Mouse (Mus musculus) stomach, embryonic 15.5 days (tissue): Measurements from ENCODE around the gene 2200002D01Rik. TPM values are rescaled to one million over a fixed set of nuclear protein-coding genes. Genes with fewer than 3 reads are reported as not detected.

ENCODE experiments used
- ATAC-seq: fragments of 200-750 bp; cut with Nextera tagmentation; 2 replicates; pipeline ENCODE4 v1.8.0; 2017; ENCODE audit warnings: low read depth, moderate number of reproducible peaks, moderate TSS enrichment; ENCODE audit not compliant: insufficient read depth, low FRiP score
- H3K27ac ChIP-seq: fragments of 300-500 bp; sonication (generic); 2 replicates; pipeline ENCODE4 v1.5.1; 2015; ENCODE audit warnings: mild to moderate bottlenecking, inconsistent platforms
- H3K27me3 ChIP-seq: fragments of 300-500 bp; sonication (generic); replicated peaks from 2 replicates; pipeline ENCODE4 v1.6.1; 2015; ENCODE audit warnings: inconsistent platforms
- H3K36me3 ChIP-seq: fragments of 300-500 bp; sonication (generic); 2 replicates; pipeline ENCODE4 v1.6.1; 2015; ENCODE audit warnings: inconsistent platforms
- H3K4me1 ChIP-seq: fragments of 300-500 bp; sonication (generic); 2 replicates; pipeline ENCODE4 v1.6.1; 2015; ENCODE audit warnings: inconsistent platforms
- H3K4me2 ChIP-seq: fragments of 300-500 bp; sonication (generic); 2 replicates; pipeline ENCODE4 v1.6.1; 2015; ENCODE audit warnings: mild to moderate bottlenecking, inconsistent platforms
- H3K4me3 ChIP-seq: fragments of 300-500 bp; sonication (generic); replicated peaks from 2 replicates; pipeline ENCODE4 v1.5.1; 2015; ENCODE audit warnings: inconsistent platforms
- H3K9ac ChIP-seq: fragments of 300-500 bp; sonication (generic); 2 replicates; pipeline ENCODE4 v1.6.1; 2015; ENCODE audit warnings: inconsistent platforms
- H3K9me3 ChIP-seq: fragments of 300-500 bp; sonication (generic); 2 replicates; pipeline ENCODE4 v1.6.1; 2016; ENCODE audit warnings: inconsistent platforms
- WGBS: fragments of 180-500 bp; shearing (Covaris S2); methylation state at CpG from one replicate; pipeline ENCODE4 v1.1.7; 2015; 5-methylcytosine and 5-hydroxymethylcytosine counted together
- polyA plus RNA-seq: library from polyadenylated mRNA; unstranded; fragments of >200 nt; fragmentation: Nextera tagmentation; extraction: Ambion mirVana; gene quantifications from 2 replicates; pipeline ENCODE4 v1.2.1, GENCODE M21; 2015

2200002D01Rik gene
- polyA plus RNA-seq, 1 experiment from 2014 or later, result 70.6 TPM

GRCm38 (mm10) chr7:29288942-29289638, 40.8 kb upstream of the 2200002D01Rik start, which contains the start of gene Ppp1r14a:
Ppp1r14a (plus strand) TSS chr7:29289308.
- WGBS, result under 1% methylated on average over 59 of the region's 59 CpGs

GRCm38 (mm10) chr7:29288079-29288478, 39.8 kb upstream of the 2200002D01Rik start:
- Histone ChIP-seq H3K4me2 (no peak overlapping the region), H3K9me3 (no peaks in the 10 kb centered on the region), H3K9ac (no peak overlapping the region), H3K4me1 (peaks cover 39% of the 10 kb centered on the region), H3K4me3 (no peak overlapping the region), H3K36me3 (no peaks in the 10 kb centered on the region), H3K27me3 (no peaks in the 10 kb centered on the region), H3K27ac (no peak overlapping the region)
- ATAC-seq, result peak; percentile 33
- 66% methylated on average over 2 of the region's 2 CpGs for WGBS

More at GRCm38 (mm10) chr7:29288942-29289638, 40.8 kb upstream of the 2200002D01Rik start, which contains the start of gene Ppp1r14a:
- peak within 1 kb of the TSS; percentile 64 for H3K4me3 ChIP-seq
- peak within 1 kb of the TSS; percentile 94 for H3K4me2 ChIP-seq
- H3K27me3 ChIP-seq, result no peaks in the 10 kb centered on the region
- H3K4me1 ChIP-seq, result peaks cover 47% of the 10 kb centered on the region
- H3K9me3 ChIP-seq, result no peaks in the 10 kb centered on the region
- peak within 1 kb of the TSS; percentile 61 for H3K9ac ChIP-seq
- peak within 1 kb of the TSS; percentile 87 for H3K27ac ChIP-seq
- ATAC-seq, result 0 out of 2 replicates have a peak, but pooled peaks have one; percentile 15
- no peaks in the 10 kb centered on the region for H3K36me3 ChIP-seq

GRCm38 (mm10) chr7:29287481-29287880, 39.2 kb upstream of the 2200002D01Rik start:
- no peak overlapping the region for H3K27ac ChIP-seq
- no peak overlapping the region for H3K4me3 ChIP-seq
- no peak overlapping the region for H3K4me2 ChIP-seq
- WGBS, result 88% methylated on average over 7 of the region's 7 CpGs
- H3K9ac ChIP-seq, result no peak overlapping the region
- ATAC-seq, result no peak
- 0 out of 2 replicates have a peak, but pooled peaks cover 3% of the 10 kb centered on the region for H3K27me3 ChIP-seq
- H3K9me3 ChIP-seq, result no peaks in the 10 kb centered on the region
- peaks cover 33% of the 10 kb centered on the region for H3K4me1 ChIP-seq
- H3K36me3 ChIP-seq, result no peaks in the 10 kb centered on the region

- no peak for ATAC-seq
- H3K27ac ChIP-seq, result no peak overlapping the region
- H3K4me3 ChIP-seq, result no peak overlapping the region
- 0 out of 2 replicates have a peak, but pooled peaks cover 11% of the 10 kb centered on the region for H3K27me3 ChIP-seq
- WGBS, result 75% methylated on average over 6 of the region's 6 CpGs
- peaks cover 18% of the 10 kb centered on the region; the same call in 1 of the 2 replicates for H3K4me1 ChIP-seq
- no peaks in the 10 kb centered on the region for H3K9me3 ChIP-seq
- H3K4me2 ChIP-seq, result no peak overlapping the region
- no peak overlapping the region for H3K9ac ChIP-seq
- no peaks in the 10 kb centered on the region for H3K36me3 ChIP-seq
These were observed 36.3 kb upstream of the 2200002D01Rik start for GRCm38 (mm10) chr7:29284523-29284922.

GRCm38 (mm10) chr7:29283876-29284275, 35.6 kb upstream of the 2200002D01Rik start:
- no peak overlapping the region for H3K27ac ChIP-seq
- no peaks in the 10 kb centered on the region for H3K36me3 ChIP-seq
- peaks cover 12% of the 10 kb centered on the region; the same call in 1 of the 2 replicates for H3K4me1 ChIP-seq
- no peak overlapping the region for H3K4me3 ChIP-seq
- H3K9me3 ChIP-seq, result no peaks in the 10 kb centered on the region
- H3K4me2 ChIP-seq, result no peak overlapping the region
- 79% methylated on average over 4 of the region's 4 CpGs for WGBS
- ATAC-seq, result no peak
- H3K9ac ChIP-seq, result no peak overlapping the region
- H3K27me3 ChIP-seq, result 0 out of 2 replicates have a peak, but pooled peaks cover 11% of the 10 kb centered on the region

- Histone ChIP-seq H3K27ac (peak overlapping the region; percentile 46), H3K9me3 (no peaks in the 10 kb centered on the region), H3K4me3 (peak overlapping the region; percentile 57), H3K4me1 (peaks cover 8% of the 10 kb centered on the region; the same call in 1 of the 2 replicates), H3K4me2 (peak overlapping the region; percentile 93), H3K36me3 (no peaks in the 10 kb centered on the region), H3K27me3 (0 out of 2 replicates have a peak, but pooled peaks cover 11% of the 10 kb centered on the region), H3K9ac (no peak overlapping the region; the same call in 1 of the 2 replicates)
- ATAC-seq, result peak; percentile 36; the same call in 1 of the 2 replicates
- WGBS, result 9% methylated on average over 21 of the region's 21 CpGs
These were observed 33.8 kb upstream of the 2200002D01Rik start for GRCm38 (mm10) chr7:29282074-29282554.

GRCm38 (mm10) chr7:29281201-29282073, 33.2 kb upstream of the 2200002D01Rik start, which contains the start of gene Spint2:
Spint2 (minus strand) TSS chr7:29281912.
- WGBS, result under 1% methylated on average over 76 of the region's 80 CpGs

GRCm38 (mm10) chr7:29280801-29281200, 32.5 kb upstream of the 2200002D01Rik start:
- WGBS, result 13% methylated on average over 13 of the region's 13 CpGs

More at GRCm38 (mm10) chr7:29281201-29282073, 33.2 kb upstream of the 2200002D01Rik start, which contains the start of gene Spint2:
- Histone ChIP-seq H3K27me3 (0 out of 2 replicates have a peak, but pooled peaks cover 11% of the 10 kb centered on the region), H3K4me2 (peak within 1 kb of the TSS; percentile 93), H3K9me3 (no peaks in the 10 kb centered on the region), H3K4me3 (peak within 1 kb of the TSS; percentile 57), H3K36me3 (no peaks in the 10 kb centered on the region), H3K27ac (peak within 1 kb of the TSS; percentile 92), H3K9ac (peak within 1 kb of the TSS; percentile 49), H3K4me1 (peaks cover 8% of the 10 kb centered on the region; the same call in 1 of the 2 replicates)
- peak; percentile 86 for ATAC-seq

GRCm38 (mm10) chr7:29279924-29280323, 31.7 kb upstream of the 2200002D01Rik start:
- no peaks in the 10 kb centered on the region for H3K9me3 ChIP-seq
- peak overlapping the region; percentile 57 for H3K4me3 ChIP-seq
- 0 out of 2 replicates have a peak, but pooled peaks cover 11% of the 10 kb centered on the region for H3K27me3 ChIP-seq
- H3K27ac ChIP-seq, result 0 out of 2 replicates have a peak overlapping the region, but pooled peaks have one; percentile 92
- H3K4me2 ChIP-seq, result peak overlapping the region; percentile 93
- no peaks in the 10 kb centered on the region for H3K36me3 ChIP-seq
- no peak overlapping the region for H3K9ac ChIP-seq
- 49% methylated on average over 8 of the region's 8 CpGs for WGBS
- no peak for ATAC-seq
- H3K4me1 ChIP-seq, result peaks cover 8% of the 10 kb centered on the region; the same call in 1 of the 2 replicates

More at GRCm38 (mm10) chr7:29280801-29281200, 32.5 kb upstream of the 2200002D01Rik start:
- H3K9ac ChIP-seq, result peak overlapping the region; percentile 49; the same call in 1 of the 2 replicates
- peak overlapping the region; percentile 57 for H3K4me3 ChIP-seq
- H3K27me3 ChIP-seq, result 0 out of 2 replicates have a peak, but pooled peaks cover 11% of the 10 kb centered on the region
- H3K4me1 ChIP-seq, result peaks cover 8% of the 10 kb centered on the region; the same call in 1 of the 2 replicates
- no peaks in the 10 kb centered on the region for H3K36me3 ChIP-seq
- ATAC-seq, result no peak
- peak overlapping the region; percentile 92 for H3K27ac ChIP-seq
- peak overlapping the region; percentile 93 for H3K4me2 ChIP-seq
- H3K9me3 ChIP-seq, result no peaks in the 10 kb centered on the region

GRCm38 (mm10) chr7:29279261-29279660, 31.0 kb upstream of the 2200002D01Rik start:
- ATAC-seq, result no peak
- Histone ChIP-seq H3K4me1 (peaks cover 8% of the 10 kb centered on the region; the same call in 1 of the 2 replicates), H3K4me3 (no peak overlapping the region), H3K9me3 (no peaks in the 10 kb centered on the region), H3K9ac (no peak overlapping the region), H3K27ac (no peak overlapping the region), H3K4me2 (peak overlapping the region; percentile 93; the same call in 1 of the 2 replicates), H3K27me3 (0 out of 2 replicates have a peak, but pooled peaks cover 11% of the 10 kb centered on the region), H3K36me3 (no peaks in the 10 kb centered on the region)

- peaks cover 14% of the 10 kb centered on the region; the same call in 1 of the 2 replicates for H3K4me1 ChIP-seq
These were observed 29.2 kb upstream of the 2200002D01Rik start for GRCm38 (mm10) chr7:29277510-29277909.

More at GRCm38 (mm10) chr7:29277510-29277909, 29.2 kb upstream of the 2200002D01Rik start:
- Histone ChIP-seq H3K4me3 (no peak overlapping the region), H3K9me3 (no peaks in the 10 kb centered on the region), H3K9ac (no peak overlapping the region), H3K27ac (no peak overlapping the region), H3K4me2 (no peak overlapping the region), H3K36me3 (no peaks in the 10 kb centered on the region), H3K27me3 (0 out of 2 replicates have a peak, but pooled peaks cover 8% of the 10 kb centered on the region)
- 72% methylated on average over 4 of the region's 4 CpGs for WGBS
- no peak for ATAC-seq
